Mouse (Mus musculus): ENCODE results near the gene E430018J23Rik. TPM values are rescaled to one million over a fixed set of nuclear protein-coding genes. Genes with fewer than 3 reads are reported as not detected.
"Not testable (repeated sequence)": the region's sequence is repeated elsewhere in the genome, so short reads cannot be mapped to it uniquely, and the experiment has no call there.

The E430018J23Rik gene
- total and polyA plus RNA-seq, 3 experiments: 2.1 to 2.5 TPM; not detected in 1

DNA sequence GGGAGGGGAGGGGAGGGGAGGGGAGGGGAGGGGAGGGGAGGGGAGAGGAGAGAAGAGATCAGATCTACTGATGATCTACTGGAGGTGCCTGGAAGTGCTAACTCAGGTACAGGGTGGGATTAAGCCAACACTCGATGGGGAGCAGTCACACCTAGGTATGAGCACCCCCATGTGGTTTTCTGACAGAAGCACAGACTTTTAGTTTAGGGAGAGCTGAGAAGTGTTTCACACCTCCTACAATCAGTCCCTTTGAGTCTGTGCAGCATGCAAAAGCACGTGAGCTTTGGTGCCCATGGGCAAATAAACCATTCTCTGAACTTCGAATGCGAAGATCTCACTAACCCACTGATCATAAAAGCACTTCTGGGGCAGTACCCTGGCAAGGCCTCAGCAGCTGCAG lies 51.1 kb downstream of the E430018J23Rik start (continued):
- TF ChIP-seq MXI1 (IDR thresholded peaks at IDR 0.05; ENCODE audit: low read depth, low read length): 0 out of 2 replicates have a peak, but pooled peaks have one; percentile 33

DNA sequence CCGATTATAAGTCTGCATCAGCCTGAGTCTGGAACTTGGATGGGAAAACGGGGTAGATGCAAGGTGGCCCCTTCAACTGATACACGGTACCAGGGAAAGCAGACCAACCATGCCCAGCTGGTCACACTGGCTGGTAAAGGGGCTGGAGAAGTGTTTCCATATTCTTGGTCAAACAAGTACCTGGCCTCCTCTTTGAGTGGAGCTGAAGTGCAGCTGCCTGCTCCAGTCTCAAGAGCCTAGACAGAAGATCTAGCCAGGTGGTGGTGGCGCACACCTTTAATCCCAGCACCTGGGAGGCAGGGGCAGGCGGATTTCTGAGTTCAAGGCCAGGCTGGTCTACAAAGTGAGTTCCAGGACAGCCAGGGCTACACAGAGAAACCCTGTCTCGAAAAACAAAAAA lies 51.6 kb downstream of the E430018J23Rik start:
- H3K4me1 ChIP-seq (ENCODE audit: control insufficient read depth in 1 of 2, insufficient read depth in 2 of 2, low read length in 2 of 2); H3K9me3 ChIP-seq (replicated peaks; ENCODE audit: insufficient read depth, low read length); DNase-seq (ENCODE audit: low read depth, low spot score); H3K4me3 ChIP-seq (ENCODE audit: control insufficient read depth in 1 of 2, insufficient read depth in 1 of 2, low read depth in 2 of 2, low read length in 2 of 2); H3K27ac ChIP-seq (ENCODE audit: control insufficient read depth, low read depth, low read length); H3K9ac ChIP-seq (ENCODE audit: control insufficient read depth, low read depth, low read length, poor library complexity, severe bottlenecking); H3K36me3 ChIP-seq (ENCODE audit: control insufficient read depth in 1 of 2, insufficient read depth in 2 of 2, low read length in 2 of 2); H3K79me2 ChIP-seq (ENCODE audit: control insufficient read depth, insufficient read depth, low read length, poor library complexity); H3K27me3 ChIP-seq (ENCODE audit: control insufficient read depth in 1 of 2, insufficient read depth in 2 of 2, low read length in 2 of 2): not testable (repeated sequence)

DNA sequence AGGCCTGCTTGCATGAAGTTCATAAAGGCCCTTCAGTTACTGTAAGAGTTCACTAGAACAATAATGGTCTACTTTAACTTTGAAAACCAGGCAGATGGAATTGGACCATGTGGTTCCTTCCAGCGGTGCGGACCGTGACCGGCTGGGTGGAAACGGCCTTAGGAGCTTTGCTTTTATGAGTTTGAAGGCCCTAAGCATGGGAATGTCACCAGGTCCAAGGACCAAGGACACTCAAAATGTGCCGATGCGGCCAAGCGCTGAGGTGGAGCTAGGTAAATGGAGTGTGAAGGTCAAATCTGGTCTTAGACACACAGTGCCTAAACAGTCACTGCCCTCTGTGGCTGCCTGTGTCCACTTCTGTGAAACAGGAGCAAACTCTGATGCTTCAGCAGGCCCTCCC lies 52.1 kb downstream of the E430018J23Rik start:
- Histone ChIP-seq H3K36me3 (ENCODE audit: control insufficient read depth in 1 of 2, insufficient read depth in 2 of 2, low read length in 2 of 2) (0 out of 4 replicates have a peak, but pooled peaks cover 0 to 3% of the 10 kb centered on the region in 2 experiments), H3K79me2 (ENCODE audit: control insufficient read depth, insufficient read depth, low read length, poor library complexity) (peaks cover 5% of the 10 kb centered on the region; the same call in 1 of the 2 replicates), H3K9me3 (replicated peaks; ENCODE audit: insufficient read depth, low read length) (no peaks in the 10 kb centered on the region), H3K4me1 (ENCODE audit: control insufficient read depth in 1 of 2, insufficient read depth in 2 of 2, low read length in 2 of 2) (peaks cover 2 to 3% of the 10 kb centered on the region in 2 experiments; a peak in 3 of 4 replicates), H3K9ac (ENCODE audit: control insufficient read depth, low read depth, low read length, poor library complexity, severe bottlenecking) (no peak overlapping the region), H3K27ac (ENCODE audit: control insufficient read depth, low read depth, low read length) (no peak overlapping the region), H3K4me3 (ENCODE audit: control insufficient read depth in 1 of 2, insufficient read depth in 1 of 2, low read depth in 2 of 2, low read length in 2 of 2) (no peak overlapping the region), H3K27me3 (ENCODE audit: control insufficient read depth in 1 of 2, insufficient read depth in 2 of 2, low read length in 2 of 2) (no peaks in the 10 kb centered on the region)
- TF ChIP-seq KAT2A (conservative IDR thresholded peaks at IDR 0.05; ENCODE audit: low read depth, low read length) (no peak), ZNF384 (IDR thresholded peaks at IDR 0.05; ENCODE audit: low read depth, low read length) (no peak), ELF1 (IDR thresholded peaks at IDR 0.05; ENCODE audit: low read depth, low read length) (no peak), USF1 (IDR thresholded peaks at IDR 0.05; ENCODE audit: low read depth, low read length) (no peak), BHLHE40 (IDR thresholded peaks at IDR 0.05; ENCODE audit: borderline replicate concordance, low read depth, low read length) (no peak), TAL1 (IDR thresholded peaks at IDR 0.05; ENCODE audit: low read length) (no peak), ZKSCAN1 (IDR thresholded peaks at IDR 0.05; ENCODE audit: low read depth, low read length) (no peak), TBP (IDR thresholded peaks at IDR 0.05; ENCODE audit: low read depth, low read length) (no peak)
- DNase-seq (ENCODE audit: low read depth, low spot score): no peak

Other genes starting within 250 kb of the E430018J23Rik start
- 55.6 and 64.8 TPM in 2 replicates for gene Cd2bp2, start 197.6 kb downstream of the E430018J23Rik start, total RNA-seq (2012; rRNA removed)
- 10 to 100 TPM in 1 of 2 experiments, not detected in 1; 56.7 TPM for gene Cd2bp2, start 197.6 kb downstream of the E430018J23Rik start, polyA plus RNA-seq (2012; ENCODE audit: insufficient read depth in 1 of 2, insufficient read length in 2 of 2, low read depth in 1 of 2, low replicate concordance in 2 of 2, missing spikeins in 1 of 2)
- gene Tbc1d10b, start 185.2 kb downstream of the E430018J23Rik start, total RNA-seq (2012; rRNA removed): 37.4 and 43.3 TPM in 2 replicates
- gene Tbc1d10b, start 185.2 kb downstream of the E430018J23Rik start, polyA plus RNA-seq (2012; ENCODE audit: insufficient read depth in 1 of 2, insufficient read length in 2 of 2, low read depth in 1 of 2, low replicate concordance in 2 of 2, missing spikeins in 1 of 2): 10 to 100 TPM in 1 of 2 experiments, not detected in 1; 70.3 TPM
- 8.3 and 11.2 TPM in 2 replicates for gene Mylpf, start 184.7 kb downstream of the E430018J23Rik start, total RNA-seq (2012; rRNA removed)
- 1 to 10 TPM in 1 of 2 experiments, not detected in 1; 9.1 TPM for gene Mylpf, start 184.7 kb downstream of the E430018J23Rik start, polyA plus RNA-seq (2012; ENCODE audit: insufficient read depth in 1 of 2, insufficient read length in 2 of 2, low read depth in 1 of 2, low replicate concordance in 2 of 2, missing spikeins in 1 of 2)
- 13.9 and 14.6 TPM in 2 replicates for gene Zfp553, start 160.6 kb downstream of the E430018J23Rik start, total RNA-seq (2012; rRNA removed)
- gene Zfp553, start 160.6 kb downstream of the E430018J23Rik start, polyA plus RNA-seq (2012; ENCODE audit: insufficient read depth in 1 of 2, insufficient read length in 2 of 2, low read depth in 1 of 2, low replicate concordance in 2 of 2, missing spikeins in 1 of 2): 10 to 100 TPM in 1 of 2 experiments, not detected in 1; 19.0 TPM
- gene Sept1, start 160.5 kb downstream of the E430018J23Rik start, total RNA-seq (2012; rRNA removed): 30.6 and 41.3 TPM in 2 replicates
- gene Sept1, start 160.5 kb downstream of the E430018J23Rik start, polyA plus RNA-seq (2012; ENCODE audit: insufficient read depth in 1 of 2, insufficient read length in 2 of 2, low read depth in 1 of 2, low replicate concordance in 2 of 2, missing spikeins in 1 of 2): 100 to 1,000 TPM in 1 of 2 experiments, not detected in 1; 116 TPM
- 33.4 and 37.6 TPM in 2 replicates for gene Zfp771, start 149.4 kb downstream of the E430018J23Rik start, total RNA-seq (2012; rRNA removed)
- 10 to 100 TPM in 1 of 2 experiments, not detected in 1; 58.3 TPM for gene Zfp771, start 149.4 kb downstream of the E430018J23Rik start, polyA plus RNA-seq (2012; ENCODE audit: insufficient read depth in 1 of 2, insufficient read length in 2 of 2, low read depth in 1 of 2, low replicate concordance in 2 of 2, missing spikeins in 1 of 2)
- 238 and 253 TPM in 2 replicates for gene Dctpp1, start 132.9 kb downstream of the E430018J23Rik start, total RNA-seq (2012; rRNA removed)
- gene Dctpp1, start 132.9 kb downstream of the E430018J23Rik start, polyA plus RNA-seq (2012; ENCODE audit: insufficient read depth in 1 of 2, insufficient read length in 2 of 2, low read depth in 1 of 2, low replicate concordance in 2 of 2, missing spikeins in 1 of 2): 100 to 1,000 TPM in 1 of 2 experiments, not detected in 1; 290 TPM
- gene Sephs2, start 119.6 kb downstream of the E430018J23Rik start, total RNA-seq (2012; rRNA removed): 177 and 182 TPM in 2 replicates
- 100 to 1,000 TPM in 1 of 2 experiments, not detected in 1; 109 TPM for gene Sephs2, start 119.6 kb downstream of the E430018J23Rik start, polyA plus RNA-seq (2012; ENCODE audit: insufficient read depth in 1 of 2, insufficient read length in 2 of 2, low read depth in 1 of 2, low replicate concordance in 2 of 2, missing spikeins in 1 of 2)
- gene Itgal, start 97.4 kb downstream of the E430018J23Rik start, total RNA-seq (2012; rRNA removed): 0.92 and 1.3 TPM in 2 replicates
- gene Itgal, start 97.4 kb downstream of the E430018J23Rik start, polyA plus RNA-seq (2012; ENCODE audit: insufficient read depth in 1 of 2, insufficient read length in 2 of 2, low read depth in 1 of 2, low replicate concordance in 2 of 2, missing spikeins in 1 of 2): 1 to 10 TPM in 1 of 2 experiments, not detected in 1; 9.7 TPM
- 4.3 and 5.4 TPM in 2 replicates for gene Zfp768, start 48.0 kb downstream of the E430018J23Rik start, total RNA-seq (2012; rRNA removed)
- gene Zfp768, start 48.0 kb downstream of the E430018J23Rik start, polyA plus RNA-seq (2012; ENCODE audit: insufficient read depth in 1 of 2, insufficient read length in 2 of 2, low read depth in 1 of 2, low replicate concordance in 2 of 2, missing spikeins in 1 of 2): 10 to 100 TPM in 1 of 2 experiments, not detected in 1; 12.0 TPM
- gene Zfp747, start 17.6 kb downstream of the E430018J23Rik start, total RNA-seq (2012; rRNA removed): 6.9 and 7.5 TPM in 2 replicates
- 1 to 10 TPM in 1 of 2 experiments, not detected in 1; 6.2 TPM for gene Zfp747, start 17.6 kb downstream of the E430018J23Rik start, polyA plus RNA-seq (2012; ENCODE audit: insufficient read depth in 1 of 2, insufficient read length in 2 of 2, low read depth in 1 of 2, low replicate concordance in 2 of 2, missing spikeins in 1 of 2)
- 1.4 and 2.1 TPM in 2 replicates for gene 9130019O22Rik, start 6.5 kb downstream of the E430018J23Rik start, total RNA-seq (2012; rRNA removed)
- gene 9130019O22Rik, start 6.5 kb downstream of the E430018J23Rik start, polyA plus RNA-seq (2012; ENCODE audit: insufficient read depth in 1 of 2, insufficient read length in 2 of 2, low read depth in 1 of 2, low replicate concordance in 2 of 2, missing spikeins in 1 of 2): 1 to 10 TPM in 1 of 2 experiments, not detected in 1; 1.5 TPM
- gene Zfp764, start 13.2 kb upstream of the E430018J23Rik start, total RNA-seq (2012; rRNA removed): 3.7 and 4.1 TPM in 2 replicates
- gene Zfp764, start 13.2 kb upstream of the E430018J23Rik start, polyA plus RNA-seq (2012; ENCODE audit: insufficient read depth in 1 of 2, insufficient read length in 2 of 2, low read depth in 1 of 2, low replicate concordance in 2 of 2, missing spikeins in 1 of 2): 1 to 10 TPM in 1 of 2 experiments, not detected in 1; 3.1 TPM
- gene Zfp688, start 28.4 kb upstream of the E430018J23Rik start, total RNA-seq (2012; rRNA removed): 8.6 and 11.1 TPM in 2 replicates
- gene Zfp688, start 28.4 kb upstream of the E430018J23Rik start, polyA plus RNA-seq (2012; ENCODE audit: insufficient read depth in 1 of 2, insufficient read length in 2 of 2, low read depth in 1 of 2, low replicate concordance in 2 of 2, missing spikeins in 1 of 2): 10 to 100 TPM in 1 of 2 experiments, not detected in 1; 18.1 TPM
- 4.0 and 4.9 TPM in 2 replicates for gene Zfp689, start 55.5 kb upstream of the E430018J23Rik start, total RNA-seq (2012; rRNA removed)
- gene Zfp689, start 55.5 kb upstream of the E430018J23Rik start, polyA plus RNA-seq (2012; ENCODE audit: insufficient read depth in 1 of 2, insufficient read length in 2 of 2, low read depth in 1 of 2, low replicate concordance in 2 of 2, missing spikeins in 1 of 2): 1 to 10 TPM in 1 of 2 experiments, not detected in 1; 7.2 TPM
- 10.8 and 11.7 TPM in 2 replicates for gene Prr14, start 66.0 kb upstream of the E430018J23Rik start, total RNA-seq (2012; rRNA removed)
- 10 to 100 TPM in 1 of 2 experiments, not detected in 1; 45.9 TPM for gene Prr14, start 66.0 kb upstream of the E430018J23Rik start, polyA plus RNA-seq (2012; ENCODE audit: insufficient read depth in 1 of 2, insufficient read length in 2 of 2, low read depth in 1 of 2, low replicate concordance in 2 of 2, missing spikeins in 1 of 2)
- gene Fbrs, start 85.6 kb upstream of the E430018J23Rik start, total RNA-seq (2012; rRNA removed): 7.5 TPM in 2 replicates
- 10 to 100 TPM in 1 of 2 experiments, not detected in 1; 53.3 TPM for gene Fbrs, start 85.6 kb upstream of the E430018J23Rik start, polyA plus RNA-seq (2012; ENCODE audit: insufficient read depth in 1 of 2, insufficient read length in 2 of 2, low read depth in 1 of 2, low replicate concordance in 2 of 2, missing spikeins in 1 of 2)
- 20.3 and 22.3 TPM in 2 replicates for gene Srcap, start 118.4 kb upstream of the E430018J23Rik start, total RNA-seq (2012; rRNA removed)
- 10 to 100 TPM; 34.3 to 45.1 TPM for gene Srcap, start 118.4 kb upstream of the E430018J23Rik start, polyA plus RNA-seq (2012; ENCODE audit: insufficient read depth in 1 of 2, insufficient read length in 2 of 2, low read depth in 1 of 2, low replicate concordance in 2 of 2, missing spikeins in 1 of 2)
- 9.0 and 12.0 TPM in 2 replicates for gene Gm42715, start 126.0 kb upstream of the E430018J23Rik start, total RNA-seq (2012; rRNA removed)
- 10 to 100 TPM in 1 of 2 experiments, not detected in 1; 25.4 TPM for gene Gm42715, start 126.0 kb upstream of the E430018J23Rik start, polyA plus RNA-seq (2012; ENCODE audit: insufficient read depth in 1 of 2, insufficient read length in 2 of 2, low read depth in 1 of 2, low replicate concordance in 2 of 2, missing spikeins in 1 of 2)
- gene Tmem265, start 167.8 kb upstream of the E430018J23Rik start, total RNA-seq (2012; rRNA removed): not detected in 2 replicates
- gene Tmem265, start 167.8 kb upstream of the E430018J23Rik start, polyA plus RNA-seq (2012; ENCODE audit: insufficient read depth in 1 of 2, insufficient read length in 2 of 2, low read depth in 1 of 2, low replicate concordance in 2 of 2, missing spikeins in 1 of 2): not detected
- 22.9 and 23.3 TPM in 2 replicates for gene Phkg2, start 179.7 kb upstream of the E430018J23Rik start, total RNA-seq (2012; rRNA removed)
- 10 to 100 TPM in 1 of 2 experiments, not detected in 1; 70.8 TPM for gene Phkg2, start 179.7 kb upstream of the E430018J23Rik start, polyA plus RNA-seq (2012; ENCODE audit: insufficient read depth in 1 of 2, insufficient read length in 2 of 2, low read depth in 1 of 2, low replicate concordance in 2 of 2, missing spikeins in 1 of 2)
- 3.6 and 6.9 TPM in 2 replicates for gene Ccdc189, start 195.0 kb upstream of the E430018J23Rik start, total RNA-seq (2012; rRNA removed)
- 1 to 10 TPM in 1 of 2 experiments, not detected in 1; 4.2 TPM for gene Ccdc189, start 195.0 kb upstream of the E430018J23Rik start, polyA plus RNA-seq (2012; ENCODE audit: insufficient read depth in 1 of 2, insufficient read length in 2 of 2, low read depth in 1 of 2, low replicate concordance in 2 of 2, missing spikeins in 1 of 2)
- gene Rnf40, start 195.1 kb upstream of the E430018J23Rik start, total RNA-seq (2012; rRNA removed): 43.8 and 49.5 TPM in 2 replicates
- gene Rnf40, start 195.1 kb upstream of the E430018J23Rik start, polyA plus RNA-seq (2012; ENCODE audit: insufficient read depth in 1 of 2, insufficient read length in 2 of 2, low read depth in 1 of 2, low replicate concordance in 2 of 2, missing spikeins in 1 of 2): 10 to 100 TPM in 1 of 2 experiments, not detected in 1; 75.1 TPM
- gene Zfp629, start 222.2 kb upstream of the E430018J23Rik start, total RNA-seq (2012; rRNA removed): 9.4 and 12.6 TPM in 2 replicates
- 10 to 100 TPM in 1 of 2 experiments, not detected in 1; 10.8 TPM for gene Zfp629, start 222.2 kb upstream of the E430018J23Rik start, polyA plus RNA-seq (2012; ENCODE audit: insufficient read depth in 1 of 2, insufficient read length in 2 of 2, low read depth in 1 of 2, low replicate concordance in 2 of 2, missing spikeins in 1 of 2)